Mouse (Mus musculus): Measurements from ENCODE around the gene Gm6685.
A peak's percentile ranks its signal among the peaks of the same experiment; 100 is the strongest.
"Not testable (repeated sequence)": the region's sequence is repeated elsewhere in the genome, so short reads cannot be mapped to it uniquely, and the experiment has no call there.

Gm6685 gene

GRCm38 (mm10) chr11:28339224-28340150 lies at the start of gene Gm6685:
Gene Gm6685, minus strand, starts transcription at chr11:28339867.
- DNase-seq = not testable (repeated sequence)

- DNase-seq = no peak
These were observed 36.2 kb upstream of the Gm6685 start for GRCm38 (mm10) chr11:28375891-28376290.

GRCm38 (mm10) chr11:28374636-28375035 lies 35.0 kb upstream of the Gm6685 start:
- no peak for DNase-seq

GRCm38 (mm10) chr11:28371381-28371780 lies 31.7 kb upstream of the Gm6685 start:
- DNase-seq = not testable (repeated sequence)

- DNase-seq = no peak
These were observed 26.2 kb upstream of the Gm6685 start for GRCm38 (mm10) chr11:28365929-28366244.

- DNase-seq = peak; percentile 75
These were observed 25.7 kb upstream of the Gm6685 start for GRCm38 (mm10) chr11:28365209-28365928.

GRCm38 (mm10) chr11:28343465-28343864 lies 3.8 kb upstream of the Gm6685 start:
- DNase-seq = no peak

- DNase-seq = no peak
These were observed 2.2 kb upstream of the Gm6685 start for GRCm38 (mm10) chr11:28341887-28342286.

- DNase-seq = no peak
These were observed 11.8 kb downstream of the Gm6685 start for GRCm38 (mm10) chr11:28327878-28328277.

GRCm38 (mm10) chr11:28313396-28313795 lies 26.3 kb downstream of the Gm6685 start:
- DNase-seq = no peak

GRCm38 (mm10) chr11:28307723-28308122 lies 31.9 kb downstream of the Gm6685 start:
- DNase-seq = no peak

GRCm38 (mm10) chr11:28290440-28290839 lies 49.2 kb downstream of the Gm6685 start:
- no peak for DNase-seq
